ENCODE assay signal across 27 mouse cellular contexts in the genomic region with DNA sequence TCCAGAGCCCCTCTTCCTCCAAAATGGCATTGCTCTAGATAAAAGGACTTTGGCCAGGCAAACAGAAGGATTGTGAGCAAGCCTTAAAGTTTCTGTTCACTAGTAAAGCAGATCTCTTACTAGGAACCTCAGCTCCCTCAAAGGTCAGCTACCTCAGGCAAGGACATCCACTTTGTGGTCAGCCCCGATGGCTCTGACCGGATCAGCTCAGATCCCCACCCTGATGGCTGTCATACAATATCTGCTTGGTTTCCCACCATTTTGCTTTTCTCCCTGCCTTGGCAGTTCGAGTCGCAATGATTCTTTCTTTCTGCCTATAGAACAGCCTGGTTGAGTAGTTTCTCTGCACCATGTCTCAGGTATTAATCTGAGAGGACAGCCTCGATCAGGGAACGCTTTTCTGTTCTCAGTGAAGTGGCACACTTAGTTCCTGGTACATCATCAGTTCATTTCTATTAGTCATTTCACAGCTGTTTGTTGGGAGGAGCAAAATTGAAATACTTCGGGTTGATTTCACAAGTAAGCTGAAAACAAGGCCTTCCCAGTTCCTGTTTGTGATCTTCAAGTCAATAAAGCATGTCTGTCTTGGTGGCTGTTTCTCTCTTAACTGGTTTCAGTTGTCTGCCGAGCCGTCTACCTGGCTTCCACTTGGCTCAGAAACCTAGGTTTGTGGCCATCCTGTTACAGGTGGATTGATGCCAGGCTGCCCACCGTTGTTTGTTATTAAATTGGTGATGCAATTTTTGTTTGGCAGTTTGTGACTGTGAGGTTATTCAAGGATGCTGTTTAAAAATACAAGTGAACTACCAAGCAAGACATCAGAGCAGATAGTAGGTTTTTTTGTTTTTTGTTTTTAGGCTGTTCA. TPM values are rescaled to one million over a fixed set of nuclear protein-coding genes. Genes with fewer than 3 reads are reported as not detected.
DNase-seq lines count a peak whose midpoint lies in the region; ATAC-seq and TF ChIP-seq lines count a peak whose summit lies in the region.
"Had no signal": no experiment of that assay in that cellular context is flagged by ENCODE, and none has a peak within 500 bp of the region (broad histone marks: within the 10 kb centered on the region; RNA-seq: fewer than 3 reads in every experiment).

No protein-coding gene starts in this region.

- TF ChIP-seq EP300 in lung, postnatal 0 days (IDR thresholded peaks at IDR 0.05) = no peak

- 82% methylated on average over 10 of the region's 10 CpGs for whole genome bisulfite sequencing in lung, postnatal 0 days
- 72% methylated on average over 10 of the region's 10 CpGs for whole genome bisulfite sequencing in small intestine, adult 2 months
- WGBS in forebrain, embryonic 16.5 days = 84% methylated on average over 10 of the region's 10 CpGs

- no peak for TF ChIP-seq CTCF in lung, postnatal 0 days (IDR thresholded peaks at IDR 0.05)
- TF ChIP-seq CTCF in small intestine, adult 2 months (IDR thresholded peaks at IDR 0.05; ENCODE audit: extremely low read depth, insufficient read length, insufficient replicate concordance, low read depth, low read length) = no peak

- no peaks in the 10 kb centered on the region for H3K9me3 ChIP-seq in lung, postnatal 0 days (ENCODE audit: low read length)
- no peaks in the 10 kb centered on the region for H3K9me3 ChIP-seq in forebrain, embryonic 16.5 days (ENCODE audit: control insufficient read depth, low read length)
- H3K9me3 ChIP-seq: embryonic facial prominence, embryonic 12.5 days; G1E; hindbrain, embryonic 12.5 days; liver, embryonic 15.5 days; lung, embryonic 15.5 days; midbrain, embryonic 13.5 days; neural tube, embryonic 13.5 days had no signal

- no peaks in the 10 kb centered on the region for H3K4me1 ChIP-seq in lung, postnatal 0 days (ENCODE audit: insufficient read depth, low read depth, low read length)
- peaks cover 4% of the 10 kb centered on the region; the same call in 1 of the 2 replicates for H3K4me1 ChIP-seq in small intestine, adult 2 months (ENCODE audit: control insufficient read depth, insufficient read depth, insufficient read length, low read length)
- peaks cover 2% of the 10 kb centered on the region for H3K4me1 ChIP-seq in forebrain, embryonic 16.5 days (replicated peaks; ENCODE audit: control insufficient read depth, insufficient read depth, low read length)
- H3K4me1 ChIP-seq: embryonic facial prominence, embryonic 12.5 days; hindbrain, embryonic 12.5 days; liver, embryonic 15.5 days; neural tube, embryonic 13.5 days had no signal

- no peaks in the 10 kb centered on the region for H3K27me3 ChIP-seq in lung, postnatal 0 days (replicated peaks; ENCODE audit: insufficient read depth, low read length)
- H3K27me3 ChIP-seq in small intestine, adult 2 months (ENCODE audit: control insufficient read depth, insufficient read depth, low read length) = no peaks in the 10 kb centered on the region
- H3K27me3 ChIP-seq in forebrain, embryonic 16.5 days (replicated peaks; ENCODE audit: control insufficient read depth, insufficient read depth, low read length) = no peaks in the 10 kb centered on the region
- H3K27me3 ChIP-seq: CH12.LX; embryonic facial prominence, embryonic 12.5 days; hindbrain, embryonic 12.5 days; liver, embryonic 15.5 days; lung, embryonic 15.5 days; midbrain, embryonic 13.5 days; neural tube, embryonic 13.5 days; Patski had no signal

- no peak for TF ChIP-seq POLR2A in small intestine, adult 2 months (IDR thresholded peaks at IDR 0.05; ENCODE audit: low read depth, low read length)

- no peak overlapping the region for H3K4me3 ChIP-seq in lung, postnatal 0 days (ENCODE audit: low read depth, low read length)
- H3K4me3 ChIP-seq in small intestine, adult 2 months (ENCODE audit: low read depth, low read length) = no peak overlapping the region
- H3K4me3 ChIP-seq in forebrain, embryonic 16.5 days (replicated peaks; ENCODE audit: low read length) = no peak overlapping the region
- H3K4me3 ChIP-seq: embryonic facial prominence, embryonic 12.5 days; hindbrain, embryonic 12.5 days; left cerebral cortex, adult 2 months; liver, embryonic 15.5 days; lung, embryonic 15.5 days; midbrain, embryonic 13.5 days; neural tube, embryonic 13.5 days had no signal

- no peak for ATAC-seq in lung, postnatal 0 days
- ATAC-seq in forebrain, embryonic 16.5 days = no peak
- ATAC-seq: inflammation-experienced regulatory T-cells, adult 6 months; midbrain, embryonic 13.5 days; Patski had no signal

- intact Hi-C loops in heart, postnatal 14 days (cut with DNase I) = no loop called here

- no peak overlapping the region for H3K4me2 ChIP-seq in lung, postnatal 0 days (replicated peaks; ENCODE audit: low read depth, low read length)
- H3K4me2 ChIP-seq in forebrain, embryonic 16.5 days (ENCODE audit: low read length) = no peak overlapping the region
- H3K4me2 ChIP-seq: embryonic facial prominence, embryonic 12.5 days; hindbrain, embryonic 12.5 days; liver, embryonic 15.5 days; lung, embryonic 15.5 days; midbrain, embryonic 13.5 days; neural tube, embryonic 13.5 days had no signal

- H3K36me3 ChIP-seq in lung, postnatal 0 days (ENCODE audit: insufficient read depth, low read length) = no peaks in the 10 kb centered on the region
- H3K36me3 ChIP-seq in small intestine, adult 2 months (ENCODE audit: control insufficient read depth, insufficient read depth, low read length) = no peaks in the 10 kb centered on the region
- H3K36me3 ChIP-seq in forebrain, embryonic 16.5 days (ENCODE audit: control insufficient read depth, insufficient read depth) = no peaks in the 10 kb centered on the region
- H3K36me3 ChIP-seq: embryonic facial prominence, embryonic 12.5 days; hindbrain, embryonic 12.5 days; liver, embryonic 15.5 days; lung, embryonic 15.5 days; midbrain, embryonic 13.5 days; neural tube, embryonic 13.5 days had no signal

- H3K9ac ChIP-seq in lung, postnatal 0 days (replicated peaks; ENCODE audit: low read depth) = no peak overlapping the region
- no peak overlapping the region for H3K9ac ChIP-seq in forebrain, embryonic 16.5 days (replicated peaks; ENCODE audit: low read depth, low read length)
- H3K9ac ChIP-seq: embryonic facial prominence, embryonic 12.5 days; hindbrain, embryonic 12.5 days; liver, embryonic 15.5 days; lung, embryonic 15.5 days; midbrain, embryonic 13.5 days; neural tube, embryonic 13.5 days had no signal

- H3K27ac ChIP-seq in lung, postnatal 0 days (ENCODE audit: low read length) = no peak overlapping the region
- H3K27ac ChIP-seq in small intestine, adult 2 months (ENCODE audit: insufficient read depth, low read depth, low read length) = peak overlapping the region; percentile 26; the same call in 1 of the 2 replicates
- no peak overlapping the region for H3K27ac ChIP-seq in forebrain, embryonic 16.5 days (ENCODE audit: low read length)
- H3K27ac ChIP-seq: embryonic facial prominence, embryonic 12.5 days; hindbrain, embryonic 12.5 days; kidney, postnatal 0 days; left cerebral cortex, adult 2 months; liver, embryonic 15.5 days; lung, embryonic 15.5 days; midbrain, embryonic 13.5 days; neural tube, embryonic 13.5 days had no signal

- DNase-seq in heart, adult 11 months = peak; percentile 90
- DNase-seq in heart, postnatal 14 days = no peak
- DNase-seq in lung, postnatal 0 days (ENCODE audit: low spot score) = peak; percentile 31
- DNase-seq in lung, postnatal 14 days = no peak
- DNase-seq in brain, adult 2 months (ENCODE audit: low read depth, low spot score) = peak; percentile 9
- DNase-seq in right cerebral cortex, postnatal 25 days = no peak
- DNase-seq: adrenal gland, adult 2 months; B cell, adult 2 months; cerebellum, adult 11 months; cerebellum, postnatal 25 days; kidney, adult 18-20 months; retina, postnatal 1 day; thymus, adult 18-20 months had no signal

RNA-seq across cellular contexts. Expression of a gene that starts 13.0 kb away (rescaled TPM):
- total RNA-seq in heart, postnatal 14 days (2021) = 100 to 1,000 TPM; 180 to 188 TPM
- 127 and 144 TPM in 2 replicates for polyA plus RNA-seq in lung, postnatal 0 days (2015; fragmentation: Nextera tagmentation; extraction: Ambion mirVana)
- polyA plus RNA-seq in small intestine, adult 2 months (2012; rRNA removed) = 3.0 and 9.8 TPM in 2 replicates
- polyA plus RNA-seq in forebrain, embryonic 16.5 days (2015; fragmentation: Nextera tagmentation; extraction: Ambion mirVana) = 159 and 177 TPM in 2 replicates

Comparison
In these comparisons a context has a peak if more than half of its experiments do, and no peak if none do; other contexts are left out.
1. DNase-seq: peak in heart, adult 11 months (single experiment), lung, postnatal 0 days (single experiment) and brain, adult 2 months (single experiment); none in heart, postnatal 14 days (0 of 2), lung, postnatal 14 days (single experiment) and right cerebral cortex, postnatal 25 days (single experiment).
2. RNA of a gene that starts 13.0 kb away (polyA plus RNA-seq): 159 to 177 TPM in forebrain, embryonic 16.5 days and 127 to 144 TPM in lung, postnatal 0 days; 3.0 to 9.8 TPM in small intestine, adult 2 months; every median in the first group is over 10 times any median in the second.